Mouse (Mus musculus) kidney, adult 2 months (tissue): ENCODE measurements around the gene Hoxd10. TPM values are rescaled to one million over a fixed set of nuclear protein-coding genes. Genes with fewer than 3 reads are reported as not detected.

Source experiments
- DNase-seq: peaks from one replicate; pipeline ENCODE4 v3.0.0; 2021
- H3K27ac ChIP-seq: fragments of 200-500 bp; 2 replicates; pipeline ENCODE4 v1.5.1; 2012; ENCODE audit warnings: low read depth, low read length, control low read depth, inconsistent platforms; ENCODE audit not compliant: insufficient read depth
- H3K27me3 ChIP-seq: fragments of 200-500 bp; replicated peaks from 2 replicates; pipeline ENCODE4 v1.6.1; 2012; ENCODE audit warnings: mild to moderate bottlenecking, moderate library complexity, low read length, inconsistent platforms; ENCODE audit not compliant: control insufficient read depth, insufficient read depth
- H3K36me3 ChIP-seq: fragments of 200-500 bp; 2 replicates; pipeline ENCODE4 v1.6.1; 2012; ENCODE audit warnings: mild to moderate bottlenecking, moderate library complexity, low read length, inconsistent platforms; ENCODE audit not compliant: control insufficient read depth, insufficient read depth
- H3K4me1 ChIP-seq: fragments of 200-500 bp; 2 replicates; pipeline ENCODE4 v1.6.1; 2011; ENCODE audit warnings: low read length; ENCODE audit not compliant: control insufficient read depth, insufficient read depth
- H3K4me3 ChIP-seq: fragments of 200-500 bp; 2 replicates; pipeline ENCODE4 v1.5.1; 2011; ENCODE audit warnings: mild to moderate bottlenecking, low read depth, low read length, control low read depth; ENCODE audit not compliant: insufficient read depth
- CTCF ChIP-seq: fragments of 200-500 bp; conservative IDR thresholded peaks from 2 replicates; pipeline ENCODE4 v1.5.1; 2011; ENCODE audit warnings: low read depth, mild to moderate bottlenecking, control low read depth, low read length, moderate library complexity, mixed read lengths; ENCODE audit not compliant: insufficient read depth, insufficient read length
- POLR2A ChIP-seq: fragments of 200-500 bp; IDR thresholded peaks from one replicate; pipeline ENCODE4 v1.6.1; 2011; ENCODE audit warnings: low read depth, low read length, control low read depth
- polyA plus RNA-seq: library from polyadenylated mRNA; depleted of rRNA; stranded (reverse); fragments of >200 nt; gene quantifications from 2 replicates; pipeline ENCODE4 v1.2.3, GENCODE M21; 2012; rRNA removed

Gene Hoxd10
- polyA plus RNA-seq, 1 experiment: 7.9 TPM

DNA sequence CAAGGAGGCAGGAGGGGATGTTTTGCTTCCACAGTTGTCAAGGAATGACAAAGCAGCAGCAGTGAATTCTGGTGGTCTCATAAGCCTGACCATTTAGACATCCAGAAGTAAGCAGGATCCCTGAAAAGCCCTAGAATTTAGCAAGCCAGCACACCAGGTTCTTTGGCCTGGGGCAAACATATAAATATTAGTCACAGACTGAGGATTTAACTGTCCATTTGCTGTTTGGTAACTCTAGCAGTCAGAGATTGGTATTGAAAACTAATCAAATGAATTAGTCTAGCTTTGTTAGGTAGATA is 50.2 kb downstream of the Hoxd10 start:
- Histone ChIP-seq H3K4me1 (peaks cover 5% of the 10 kb centered on the region; the same call in 1 of the 2 replicates), H3K4me3 (no peak overlapping the region), H3K36me3 (no peaks in the 10 kb centered on the region), H3K27ac (no peak overlapping the region), H3K27me3 (no peaks in the 10 kb centered on the region)
- TF ChIP-seq POLR2A (no peak), CTCF (no peak)
- DNase-seq: no peak

Other genes starting within 250 kb of the Hoxd10 start
- gene Lnpk, start 112.5 kb upstream of the Hoxd10 start, polyA plus RNA-seq: 2.6 and 3.5 TPM in 2 replicates
- gene Evx2, start 32.4 kb upstream of the Hoxd10 start, polyA plus RNA-seq: not detected in 2 replicates
- gene Hoxd13, start 23.6 kb upstream of the Hoxd10 start, polyA plus RNA-seq: not detected in 2 replicates
- gene Hoxd12, start 16.9 kb upstream of the Hoxd10 start, polyA plus RNA-seq: not detected in 2 replicates
- 2.1 and 2.8 TPM in 2 replicates for gene Hoxd11, start 12.4 kb upstream of the Hoxd10 start, polyA plus RNA-seq
- gene Hoxd9, start 5.8 kb downstream of the Hoxd10 start, polyA plus RNA-seq: 23.9 and 26.0 TPM in 2 replicates
- gene Hoxd8, start 12.7 kb downstream of the Hoxd10 start, polyA plus RNA-seq: 45.8 and 46.2 TPM in 2 replicates
- 10.2 and 10.7 TPM in 2 replicates for gene Hoxd3, start 20.0 kb downstream of the Hoxd10 start, polyA plus RNA-seq
- gene Hoxd4, start 20.0 kb downstream of the Hoxd10 start, polyA plus RNA-seq: 20.3 and 31.4 TPM in 2 replicates
- gene Gm28230, start 34.8 kb downstream of the Hoxd10 start, polyA plus RNA-seq: 5.5 and 7.8 TPM in 2 replicates
- 0.04 and 0.08 TPM in 2 replicates for gene Hoxd1, start 71.1 kb downstream of the Hoxd10 start, polyA plus RNA-seq
- gene Mtx2, start 133.9 kb downstream of the Hoxd10 start, polyA plus RNA-seq: 66.8 and 68.3 TPM in 2 replicates